ENCODE assay signal across 12 mouse cellular contexts in the genomic region with DNA sequence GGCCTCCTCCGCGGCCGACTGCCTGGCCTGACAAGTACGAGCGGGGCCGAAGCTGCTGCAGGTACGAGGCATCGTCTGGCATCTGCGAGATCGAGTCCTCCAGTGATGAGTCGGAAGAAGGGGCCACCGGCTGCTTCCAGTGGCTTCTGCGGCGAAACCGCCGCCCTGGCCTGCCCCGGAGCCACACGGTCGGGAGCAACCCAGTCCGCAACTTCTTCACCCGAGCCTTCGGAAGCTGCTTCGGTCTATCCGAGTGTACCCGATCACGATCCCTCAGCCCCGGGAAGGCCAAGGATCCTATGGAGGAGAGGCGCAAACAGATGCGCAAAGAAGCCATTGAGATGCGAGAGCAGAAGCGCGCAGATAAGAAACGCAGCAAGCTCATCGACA. TPM values are rescaled to one million over a fixed set of nuclear protein-coding genes. Genes with fewer than 3 reads are reported as not detected.
DNase-seq lines count a peak whose midpoint lies in the region; ATAC-seq and TF ChIP-seq lines count a peak whose summit lies in the region.
"Had no signal": no experiment of that assay in that cellular context is flagged by ENCODE, and none has a peak within 500 bp of the region (broad histone marks: within the 10 kb centered on the region; RNA-seq: fewer than 3 reads in every experiment).

No protein-coding gene starts in this region.

- peaks cover 17% of the 10 kb centered on the region for H3K27me3 ChIP-seq in heart, embryonic 16.5 days (ENCODE audit: control insufficient read depth, insufficient read depth, low read length)
- peaks cover 41% of the 10 kb centered on the region for H3K27me3 ChIP-seq in embryonic facial prominence, embryonic 12.5 days
- H3K27me3 ChIP-seq in hindbrain, postnatal 0 days (ENCODE audit: insufficient read depth, low read length): peaks cover 17% of the 10 kb centered on the region
- H3K27me3 ChIP-seq in midbrain, embryonic 15.5 days (replicated peaks): peaks cover 28% of the 10 kb centered on the region
- H3K27me3 ChIP-seq: CH12.LX had no signal

- no peak overlapping the region for H3K9ac ChIP-seq in heart, embryonic 16.5 days (ENCODE audit: low read length)
- H3K9ac ChIP-seq in embryonic facial prominence, embryonic 12.5 days: peak overlapping the region; percentile 1; the same call in 1 of the 2 replicates
- no peak overlapping the region for H3K9ac ChIP-seq in hindbrain, postnatal 0 days (replicated peaks; ENCODE audit: low read length)
- no peak overlapping the region for H3K9ac ChIP-seq in midbrain, embryonic 15.5 days

- TF ChIP-seq CTCF in hindbrain, postnatal 0 days (IDR thresholded peaks at IDR 0.05; ENCODE audit: low read depth): no peak

- no peak for DNase-seq in heart, postnatal 4 days
- no peak for DNase-seq in hindbrain, postnatal 0 days (ENCODE audit: low spot score)
- DNase-seq in B cell, adult 2 months: no peak
- no peak for DNase-seq in lung, adult 18-20 months
- DNase-seq in layer of hippocampus, adult 9-11 months: no peak
- DNase-seq: gastrocnemius, postnatal 10 days; lung, postnatal 36 days; right cerebral cortex, adult 18-20 months had no signal

- H3K4me3 ChIP-seq in heart, embryonic 16.5 days (ENCODE audit: low read length): peak overlapping the region; percentile 43
- peak overlapping the region; percentile 36 for H3K4me3 ChIP-seq in embryonic facial prominence, embryonic 12.5 days
- peak overlapping the region; percentile 30 for H3K4me3 ChIP-seq in hindbrain, postnatal 0 days (ENCODE audit: low read length)
- H3K4me3 ChIP-seq in midbrain, embryonic 15.5 days: peak overlapping the region; percentile 26

- H3K36me3 ChIP-seq in heart, embryonic 16.5 days (ENCODE audit: control insufficient read depth, insufficient read depth): peaks cover 3% of the 10 kb centered on the region; the same call in 1 of the 2 replicates
- peaks cover 5% of the 10 kb centered on the region for H3K36me3 ChIP-seq in embryonic facial prominence, embryonic 12.5 days
- H3K36me3 ChIP-seq in hindbrain, postnatal 0 days (ENCODE audit: insufficient read depth, low read length): no peaks in the 10 kb centered on the region
- no peaks in the 10 kb centered on the region for H3K36me3 ChIP-seq in midbrain, embryonic 15.5 days (replicated peaks)

- H3K4me1 ChIP-seq in heart, embryonic 16.5 days (ENCODE audit: control insufficient read depth, insufficient read depth, low read length): peaks cover 3% of the 10 kb centered on the region; the same call in 1 of the 2 replicates
- peaks cover 9% of the 10 kb centered on the region; the same call in 1 of the 2 replicates for H3K4me1 ChIP-seq in embryonic facial prominence, embryonic 12.5 days
- no peaks in the 10 kb centered on the region for H3K4me1 ChIP-seq in hindbrain, postnatal 0 days (ENCODE audit: insufficient read depth, low read length)
- H3K4me1 ChIP-seq in midbrain, embryonic 15.5 days: peaks cover 41% of the 10 kb centered on the region

- H3K4me2 ChIP-seq in heart, embryonic 16.5 days (ENCODE audit: low read depth, low read length): peak overlapping the region; percentile 62
- H3K4me2 ChIP-seq in embryonic facial prominence, embryonic 12.5 days (replicated peaks): peak overlapping the region; percentile 59
- peak overlapping the region; percentile 57 for H3K4me2 ChIP-seq in hindbrain, postnatal 0 days (ENCODE audit: low read depth, low read length)
- peak overlapping the region; percentile 46 for H3K4me2 ChIP-seq in midbrain, embryonic 15.5 days

- no peak overlapping the region for H3K27ac ChIP-seq in heart, embryonic 16.5 days (ENCODE audit: low read length)
- H3K27ac ChIP-seq in embryonic facial prominence, embryonic 12.5 days: no peak overlapping the region
- no peak overlapping the region for H3K27ac ChIP-seq in hindbrain, postnatal 0 days
- no peak overlapping the region for H3K27ac ChIP-seq in midbrain, embryonic 15.5 days

- H3K9me3 ChIP-seq in heart, embryonic 16.5 days (replicated peaks; ENCODE audit: control insufficient read depth, low read length): peaks cover 56% of the 10 kb centered on the region
- H3K9me3 ChIP-seq in embryonic facial prominence, embryonic 12.5 days: peaks cover 59% of the 10 kb centered on the region
- peaks cover 6% of the 10 kb centered on the region; the same call in 1 of the 2 replicates for H3K9me3 ChIP-seq in hindbrain, postnatal 0 days (ENCODE audit: low read length)
- H3K9me3 ChIP-seq in midbrain, embryonic 15.5 days: peaks cover 29% of the 10 kb centered on the region

- no peak for ATAC-seq in heart, embryonic 16.5 days (replicated peaks; ENCODE audit: extremely low read depth, insufficient read depth, low FRiP score)
- no peak for ATAC-seq in embryonic facial prominence, embryonic 12.5 days (ENCODE audit: insufficient number of reproducible peaks, insufficient read depth, low FRiP score, low TSS enrichment)
- ATAC-seq in hindbrain, postnatal 0 days: no peak
- ATAC-seq in midbrain, embryonic 15.5 days (replicated peaks): no peak

- 59% methylated on average over 34 of the region's 34 CpGs for WGBS in heart, embryonic 16.5 days
- WGBS in embryonic facial prominence, embryonic 12.5 days: 60% methylated on average over 34 of the region's 34 CpGs
- WGBS in hindbrain, postnatal 0 days: 53% methylated on average over 34 of the region's 34 CpGs
- 67% methylated on average over 34 of the region's 34 CpGs for WGBS in midbrain, embryonic 15.5 days

RNA-seq across cellular contexts. Expression of gene Gnas, which starts 15.6 kb away (rescaled TPM):
- polyA plus RNA-seq in heart, embryonic 16.5 days (2015; fragmentation: Nextera tagmentation; extraction: Ambion mirVana): 1,284 and 1,464 TPM in 2 replicates
- 1,000 to 10,000 TPM; 1,794 to 1,822 TPM for total RNA-seq in heart, postnatal 4 days (2021)
- 1,926 and 2,042 TPM in 2 replicates for polyA plus RNA-seq in embryonic facial prominence, embryonic 12.5 days (2016; fragmentation: Nextera tagmentation; extraction: Ambion mirVana)
- 1,738 and 1,782 TPM in 2 replicates for total RNA-seq in hindbrain, postnatal 0 days (2014; rRNA removed)
- 1,873 and 1,902 TPM in 2 replicates for polyA plus RNA-seq in hindbrain, postnatal 0 days (2015; fragmentation: Nextera tagmentation; extraction: Ambion mirVana)
- polyA plus RNA-seq in midbrain, embryonic 15.5 days (2015; fragmentation: Nextera tagmentation; extraction: Ambion mirVana): 1,362 and 1,368 TPM in 2 replicates

RNA-seq across cellular contexts. Expression of gene Gm20721, which starts 46.7 kb away (rescaled TPM):
- polyA plus RNA-seq in heart, embryonic 16.5 days (2015; fragmentation: Nextera tagmentation; extraction: Ambion mirVana): 33.4 and 41.6 TPM in 2 replicates
- 1 to 10 TPM; 2.2 to 3.4 TPM for total RNA-seq in heart, postnatal 4 days (2021)
- polyA plus RNA-seq in embryonic facial prominence, embryonic 12.5 days (2016; fragmentation: Nextera tagmentation; extraction: Ambion mirVana): 17.3 and 19.9 TPM in 2 replicates
- not detected in 2 replicates for total RNA-seq in hindbrain, postnatal 0 days (2014; rRNA removed)
- polyA plus RNA-seq in hindbrain, postnatal 0 days (2015; fragmentation: Nextera tagmentation; extraction: Ambion mirVana): 13.4 and 19.4 TPM in 2 replicates
- 8.2 and 16.1 TPM in 2 replicates for polyA plus RNA-seq in midbrain, embryonic 15.5 days (2015; fragmentation: Nextera tagmentation; extraction: Ambion mirVana)
